Mouse (Mus musculus): ENCODE data around the gene Fam196b.

- TF ChIP-seq POLR2A (IDR thresholded peaks at IDR 0.05; ENCODE audit: insufficient read depth, low read depth, low read length) = no peak
- no peak for TF ChIP-seq CTCF (IDR thresholded peaks at IDR 0.05)
These were observed 116.3 kb downstream of the Fam196b start for GRCm38 (mm10) chr11:34430940-34431339.

Measured in heart, adult 2 months (tissue).